Comparison of ENCODE assay signal across 24 mouse cellular contexts in the genomic region with DNA sequence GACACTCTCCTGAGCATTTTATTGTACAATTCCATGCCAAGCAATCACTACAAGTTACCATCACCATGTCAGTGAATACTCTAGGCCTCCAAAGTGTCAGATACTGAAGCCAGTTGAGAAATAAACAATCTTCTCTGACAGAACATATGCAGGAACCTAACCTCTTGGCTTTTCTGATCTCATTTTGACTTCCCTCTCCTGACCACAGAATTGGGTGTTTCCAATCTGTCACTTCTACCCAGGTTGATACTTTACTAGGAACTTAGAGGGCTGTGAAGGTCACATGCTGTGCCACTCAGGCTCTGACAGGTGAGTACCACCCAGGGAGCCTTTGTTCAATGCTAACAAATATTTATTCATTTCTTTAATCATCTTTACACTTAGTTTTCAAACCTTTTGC. TPM values are rescaled to one million over a fixed set of nuclear protein-coding genes. Genes with fewer than 3 reads are reported as not detected.
A peak's percentile ranks its signal among the peaks of the same experiment; 100 is the strongest.
DNase-seq lines count a peak whose midpoint lies in the region; ATAC-seq and TF ChIP-seq lines count a peak whose summit lies in the region.
"Had no signal": no experiment of that assay in that cellular context is flagged by ENCODE, and none has a peak within 500 bp of the region (broad histone marks: within the 10 kb centered on the region; RNA-seq: fewer than 3 reads in every experiment).

No protein-coding gene starts in this region.

- no peaks in the 10 kb centered on the region for H3K27me3 ChIP-seq in thymus, adult 2 months (ENCODE audit: control insufficient read depth, insufficient read depth, low read length)
- H3K27me3 ChIP-seq in liver, embryonic 12.5 days (replicated peaks), result no peaks in the 10 kb centered on the region
- H3K27me3 ChIP-seq: hindbrain, embryonic 12.5 days; liver, embryonic 13.5 days; midbrain, embryonic 13.5 days; neural tube, embryonic 15.5 days had no signal

- no peak for DNase-seq in thymus, adult 2 months
- DNase-seq in thymus, postnatal 4 days, result no peak
- peak; percentile 72 to 77 for DNase-seq in CD8-positive naive resting alpha-beta T cell, adult 2 months (ENCODE audit: low read depth in 2 of 2, low spot score in 2 of 2)
- no peak for DNase-seq in kidney, postnatal 10 days
- DNase-seq: adrenal gland, adult 2 months; cerebellum, adult 9-11 months; forebrain, postnatal 0 days; gastrocnemius, postnatal 36 days; heart, postnatal 10 days; kidney, postnatal 4 days; liver, embryonic 13.5 days; lung, embryonic 14.5 days; right cerebral cortex, postnatal 25 days had no signal

- TF ChIP-seq POLR2A in thymus, adult 2 months (IDR thresholded peaks at IDR 0.05; ENCODE audit: control insufficient read depth, extremely low read depth, insufficient read depth, low read length, poor library complexity), result no peak

- H3K36me3 ChIP-seq in thymus, adult 2 months (ENCODE audit: control insufficient read depth, insufficient read depth, low read length), result no peaks in the 10 kb centered on the region
- H3K36me3 ChIP-seq in liver, embryonic 12.5 days, result no peaks in the 10 kb centered on the region
- H3K36me3 ChIP-seq: hindbrain, embryonic 12.5 days; liver, embryonic 13.5 days; midbrain, embryonic 13.5 days; neural tube, embryonic 15.5 days had no signal

- H3K4me1 ChIP-seq in thymus, adult 2 months (replicated peaks; ENCODE audit: control insufficient read depth, insufficient read depth, low read length), result no peaks in the 10 kb centered on the region
- no peaks in the 10 kb centered on the region for H3K4me1 ChIP-seq in liver, embryonic 12.5 days
- H3K4me1 ChIP-seq: hindbrain, embryonic 12.5 days; liver, embryonic 13.5 days; midbrain, embryonic 13.5 days; neural tube, embryonic 15.5 days had no signal

- no peak overlapping the region for H3K4me2 ChIP-seq in liver, embryonic 12.5 days
- H3K4me2 ChIP-seq: heart, embryonic 11.5 days; hindbrain, embryonic 12.5 days; liver, embryonic 13.5 days; lung, embryonic 14.5 days; midbrain, embryonic 13.5 days; neural tube, embryonic 15.5 days had no signal

- H3K27ac ChIP-seq in thymus, adult 2 months (ENCODE audit: control insufficient read depth, insufficient read depth, low read length), result peak overlapping the region; percentile 71
- H3K27ac ChIP-seq in liver, embryonic 12.5 days, result no peak overlapping the region
- H3K27ac ChIP-seq: hindbrain, embryonic 12.5 days; liver, embryonic 13.5 days; midbrain, embryonic 13.5 days; neural tube, embryonic 15.5 days had no signal

- no peak overlapping the region for H3K9ac ChIP-seq in liver, embryonic 12.5 days
- H3K9ac ChIP-seq: forebrain, postnatal 0 days; hindbrain, embryonic 12.5 days; liver, embryonic 13.5 days; lung, embryonic 14.5 days; midbrain, embryonic 13.5 days; neural tube, embryonic 15.5 days had no signal

- no peak overlapping the region for H3K4me3 ChIP-seq in thymus, adult 2 months (ENCODE audit: control insufficient read depth, insufficient read depth, low read length)
- H3K4me3 ChIP-seq in liver, embryonic 12.5 days, result no peak overlapping the region
- H3K4me3 ChIP-seq: hindbrain, embryonic 12.5 days; liver, embryonic 13.5 days; midbrain, embryonic 13.5 days; neural tube, embryonic 15.5 days had no signal

- H3K9me3 ChIP-seq in liver, embryonic 12.5 days (replicated peaks), result no peaks in the 10 kb centered on the region
- H3K9me3 ChIP-seq: hindbrain, embryonic 12.5 days; liver, embryonic 13.5 days; midbrain, embryonic 13.5 days; neural tube, embryonic 15.5 days had no signal

- ATAC-seq in granulocyte monocyte progenitor cell, adult 5-6 weeks (replicated peaks; ENCODE audit: poor library complexity, severe bottlenecking), result peak; percentile 22; the same call in 1 of the 2 replicates
- peak; percentile 51; the same call in 1 of the 2 replicates for ATAC-seq in neutrophil, adult 5-6 weeks (ENCODE audit: extremely low read depth, insufficient number of reproducible peaks, low FRiP score, poor library complexity, severe bottlenecking)
- no peak for ATAC-seq in liver, embryonic 12.5 days
- ATAC-seq: forebrain, postnatal 0 days; midbrain, embryonic 13.5 days had no signal

- no peak for TF ChIP-seq CTCF in thymus, adult 2 months (IDR thresholded peaks at IDR 0.05; ENCODE audit: borderline replicate concordance, control insufficient read depth, extremely low read depth, insufficient read depth, low read length, poor library complexity)

RNA-seq across cellular contexts. Expression of a gene that starts 13.3 kb away (rescaled TPM):
- polyA plus RNA-seq in thymus, adult 2 months (2012; rRNA removed), result 0.55 and 0.63 TPM in 2 replicates
- total RNA-seq in granulocyte monocyte progenitor cell, adult 5-6 weeks (2014; fragmentation: Nextera tagmentation), result not detected in 2 replicates
- total RNA-seq in granulocyte monocyte progenitor cell, adult 5-6 weeks (2017), result not detected in 2 replicates
- 1.4 and 3.7 TPM in 2 replicates for total RNA-seq in neutrophil, adult 5-6 weeks (2017)
- 1.3 and 1.4 TPM in 2 replicates for polyA plus RNA-seq in liver, embryonic 12.5 days (2016; fragmentation: Nextera tagmentation; extraction: Ambion mirVana)
- total RNA-seq: forebrain, postnatal 0 days had no signal

RNA-seq across cellular contexts. Expression of a gene that starts 26.1 kb away (rescaled TPM):
- 5.8 and 10.6 TPM in 2 replicates for polyA plus RNA-seq in thymus, adult 2 months (2012; rRNA removed)
- total RNA-seq in granulocyte monocyte progenitor cell, adult 5-6 weeks (2014; fragmentation: Nextera tagmentation), result not detected in 2 replicates
- total RNA-seq in granulocyte monocyte progenitor cell, adult 5-6 weeks (2017), result not detected in 2 replicates
- 0.49 TPM in 1 of 2 replicates, not detected in the other for total RNA-seq in neutrophil, adult 5-6 weeks (2017)
- 0.48 and 1.7 TPM in 2 replicates for polyA plus RNA-seq in liver, embryonic 12.5 days (2016; fragmentation: Nextera tagmentation; extraction: Ambion mirVana)
- total RNA-seq: layer of hippocampus, postnatal 10 days; megakaryocyte progenitor cell, adult 5-6 weeks had no signal

RNA-seq across cellular contexts. Expression of a gene that starts 42.6 kb away (rescaled TPM):
- 2.4 TPM in 2 replicates for polyA plus RNA-seq in thymus, adult 2 months (2012; rRNA removed)
- 11.5 and 20.2 TPM in 2 replicates for total RNA-seq in granulocyte monocyte progenitor cell, adult 5-6 weeks (2014; fragmentation: Nextera tagmentation)
- total RNA-seq in granulocyte monocyte progenitor cell, adult 5-6 weeks (2017), result 13.5 and 19.6 TPM in 2 replicates
- 129 and 133 TPM in 2 replicates for total RNA-seq in neutrophil, adult 5-6 weeks (2017)
- polyA plus RNA-seq in liver, embryonic 12.5 days (2016; fragmentation: Nextera tagmentation; extraction: Ambion mirVana), result 0.26 and 0.31 TPM in 2 replicates
- total RNA-seq: forebrain, postnatal 0 days; heart, postnatal 10 days; layer of hippocampus, postnatal 10 days had no signal
- polyA plus RNA-seq: heart, embryonic 11.5 days; hindbrain, embryonic 12.5 days; limb, embryonic 11.5 days; midbrain, embryonic 13.5 days; testis, adult 2 months had no signal

RNA-seq across cellular contexts. Expression of a gene that starts 47.7 kb away (rescaled TPM):
- polyA plus RNA-seq in thymus, adult 2 months (2012; rRNA removed), result 0.33 and 0.74 TPM in 2 replicates
- not detected in 2 replicates for total RNA-seq in granulocyte monocyte progenitor cell, adult 5-6 weeks (2014; fragmentation: Nextera tagmentation)
- not detected in 2 replicates for total RNA-seq in granulocyte monocyte progenitor cell, adult 5-6 weeks (2017)
- not detected in 2 replicates for total RNA-seq in neutrophil, adult 5-6 weeks (2017)
- not detected in 2 replicates for polyA plus RNA-seq in liver, embryonic 12.5 days (2016; fragmentation: Nextera tagmentation; extraction: Ambion mirVana)
- total RNA-seq: forebrain, postnatal 0 days; layer of hippocampus, postnatal 10 days; megakaryocyte progenitor cell, adult 5-6 weeks had no signal
- polyA plus RNA-seq: heart, embryonic 11.5 days; hindbrain, embryonic 12.5 days; lung, embryonic 14.5 days; midbrain, embryonic 13.5 days had no signal

Comparison
In these comparisons a context has a peak if more than half of its experiments do, and no peak if none do; other contexts are left out.
1. DNase-seq: peak in CD8-positive naive resting alpha-beta T cell, adult 2 months (2 of 2); none in thymus, adult 2 months (single experiment), thymus, postnatal 4 days (single experiment) and kidney, postnatal 10 days (single experiment).